Mouse (Mus musculus) left cerebral cortex, adult 11 months (tissue): ENCODE measurements around the gene Nr3c2.

Experiments used
- DNase-seq: peaks from one replicate; pipeline ENCODE4 v3.0.0; 2022; ENCODE audit warnings: low spot score

Gene Nr3c2

DNA sequence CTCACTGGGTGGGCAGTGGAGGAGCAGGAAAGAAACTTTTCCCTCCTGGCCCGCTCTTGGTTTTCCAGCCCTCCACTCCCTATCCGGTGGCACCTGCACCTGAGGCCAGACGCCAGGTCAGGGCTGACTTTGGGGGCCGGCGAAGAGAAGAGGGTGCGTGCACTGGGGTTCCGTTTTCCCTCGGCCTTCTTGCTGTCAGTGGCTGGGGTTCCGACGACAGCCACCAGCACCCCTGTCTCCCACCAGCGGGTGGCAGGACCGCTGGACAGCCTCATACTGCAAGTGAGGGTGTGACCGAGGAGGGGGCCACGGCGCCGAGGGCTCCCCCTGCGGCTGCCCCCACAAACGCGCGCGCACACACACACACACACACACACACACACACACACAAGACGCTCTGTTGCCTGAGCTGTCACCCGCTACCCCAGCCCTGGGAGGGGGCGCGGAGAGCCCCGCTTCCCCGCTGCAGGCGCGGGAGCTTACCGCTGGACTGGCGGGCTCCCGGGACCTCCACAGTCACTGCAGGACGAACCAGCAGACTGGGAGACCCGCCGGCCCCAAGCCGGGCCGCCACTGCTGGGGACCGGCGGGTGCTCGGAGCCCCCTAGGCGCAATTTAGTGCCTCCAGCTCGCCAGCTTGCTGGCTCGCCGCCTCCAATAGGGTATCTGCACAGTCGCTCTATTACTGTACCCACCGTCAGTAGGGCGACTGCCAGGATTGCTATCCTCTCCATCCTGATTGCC is at the start of gene Nr3c2:
Nr3c2 (plus strand) TSS at position 32 of the 744 bp plus-strand sequence.
- no peak for DNase-seq

DNA sequence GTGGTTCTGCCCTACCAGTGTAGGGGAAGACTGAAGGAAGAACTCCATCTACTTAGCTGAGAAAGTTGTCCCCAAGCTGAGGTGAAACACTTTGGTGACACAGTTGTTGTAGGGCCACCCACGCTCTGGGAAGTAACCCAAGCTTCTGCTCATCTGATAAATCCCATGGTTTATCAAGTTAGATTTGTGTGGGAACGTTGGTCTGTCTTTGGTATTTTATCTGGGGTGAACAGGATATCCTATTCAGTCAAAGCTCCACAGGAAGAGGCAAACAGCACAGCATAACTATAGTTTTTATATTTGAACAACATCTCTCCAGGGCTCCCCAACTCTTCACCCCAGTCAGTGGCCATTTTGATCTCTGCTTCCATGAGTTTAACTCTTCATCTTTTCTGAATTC is 40.7 kb upstream of the Nr3c2 start:
- no peak for DNase-seq

DNA sequence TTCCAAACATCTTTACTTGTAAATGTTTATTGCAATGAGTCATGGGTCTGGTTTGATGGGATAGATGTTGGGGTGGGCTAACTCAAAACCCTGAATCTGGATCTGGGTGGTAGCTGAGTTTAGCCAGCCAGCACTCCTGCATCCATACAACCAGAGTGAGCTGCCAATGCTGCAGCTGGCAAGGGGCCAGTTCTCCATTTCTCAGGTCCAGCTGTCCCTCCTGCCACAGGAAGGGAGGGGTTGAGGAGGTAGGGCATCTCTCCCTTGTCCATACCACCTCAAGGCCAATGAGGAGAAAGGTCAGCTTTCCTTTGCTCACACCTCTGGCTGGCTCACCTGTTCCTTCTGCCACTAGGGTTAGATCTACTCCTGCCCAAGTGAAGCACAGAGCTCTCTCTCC is 39.5 kb upstream of the Nr3c2 start:
- DNase-seq = no peak

DNA sequence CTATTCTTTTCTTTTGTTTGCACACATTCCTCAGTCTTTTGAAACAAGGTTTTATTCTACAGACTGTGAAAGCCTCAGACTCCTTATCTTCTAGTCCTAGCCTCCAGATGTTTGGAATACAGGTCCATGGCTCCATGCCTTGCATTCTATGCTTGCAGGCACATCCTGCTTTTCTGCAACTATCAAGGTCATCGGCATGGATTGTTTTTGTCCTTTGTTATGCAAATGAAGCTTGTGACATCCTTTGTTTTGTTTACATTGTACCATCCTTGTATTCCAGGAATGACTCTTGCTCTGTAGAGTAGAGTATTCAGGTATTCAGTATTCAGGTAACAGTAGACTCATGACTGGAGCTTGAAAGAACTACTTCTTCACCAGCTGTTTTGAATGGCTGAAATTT is 36.2 kb upstream of the Nr3c2 start:
- no peak for DNase-seq

DNA sequence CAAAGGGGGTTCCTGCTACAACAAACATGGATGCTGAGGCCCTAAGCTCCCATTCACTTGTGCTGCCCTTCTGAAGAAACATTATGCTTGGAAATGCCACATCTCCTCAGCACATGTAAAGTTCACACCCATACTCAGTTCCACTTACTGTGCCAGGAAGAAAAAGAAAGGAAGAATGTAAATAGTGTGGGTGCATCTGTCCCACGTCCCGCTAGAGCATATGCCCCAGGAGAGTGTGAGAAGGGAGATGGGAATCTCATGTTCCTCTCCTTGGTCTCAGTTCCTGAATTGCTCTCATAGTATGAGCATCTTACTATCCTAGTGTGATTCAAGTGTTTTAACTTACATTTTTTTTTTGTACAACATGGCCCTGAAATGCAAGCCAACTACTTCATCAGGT is 22.4 kb upstream of the Nr3c2 start:
- no peak for DNase-seq

DNA sequence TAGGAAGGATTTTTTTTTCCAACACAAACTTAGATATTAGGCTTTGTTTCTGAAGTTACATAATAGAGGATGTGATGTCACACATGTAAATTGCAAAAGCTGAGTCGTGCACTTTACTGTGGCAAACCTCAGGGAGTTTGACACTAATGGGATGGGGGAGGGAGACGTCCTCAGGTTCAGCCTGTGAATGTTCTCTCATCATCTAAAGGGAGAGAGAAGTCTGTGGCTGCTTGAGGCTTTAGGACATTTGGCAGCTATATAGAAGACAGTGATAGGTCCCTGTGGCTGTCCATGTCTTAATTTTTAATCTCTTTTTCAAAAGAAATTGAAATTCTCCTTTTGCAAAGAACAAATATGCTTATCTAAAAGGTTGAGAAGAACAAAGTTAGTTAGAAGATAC is 2.2 kb upstream of the Nr3c2 start:
- DNase-seq = no peak

DNA sequence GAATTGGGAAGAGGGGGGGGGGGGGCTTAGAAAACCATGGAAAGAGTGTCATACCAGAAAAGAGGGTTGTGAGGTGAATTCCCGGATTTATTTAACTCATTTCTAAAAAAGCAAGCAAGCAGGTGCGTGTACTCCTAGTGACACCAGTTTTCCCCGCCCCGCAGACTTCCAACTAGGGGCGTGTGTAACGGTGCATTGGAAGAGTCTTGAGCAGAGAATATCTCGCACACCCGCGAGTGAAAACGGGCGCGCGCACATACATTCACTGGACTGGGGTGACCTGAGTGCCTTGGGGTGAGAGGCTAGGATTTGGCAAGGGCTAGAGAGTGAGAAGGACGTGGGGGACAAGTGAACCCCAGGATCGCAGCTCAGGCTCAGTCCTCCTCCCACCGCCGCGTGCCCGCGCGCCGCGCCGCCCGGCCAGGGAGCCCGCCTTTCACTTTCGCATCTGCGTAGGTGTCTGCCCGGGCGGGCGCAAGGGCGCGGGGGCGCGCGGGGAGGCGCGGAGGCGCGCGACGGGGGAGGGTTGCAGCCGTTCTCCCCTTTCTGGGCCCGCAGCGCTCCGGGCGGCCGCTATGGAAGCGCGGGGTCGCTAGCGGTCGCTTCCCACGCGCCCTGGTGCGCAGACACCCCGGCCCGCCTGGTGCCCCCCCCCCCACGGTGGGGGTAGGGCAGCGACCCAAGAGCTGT is 376 bp upstream of the Nr3c2 start:
- DNase-seq = no peak

DNA sequence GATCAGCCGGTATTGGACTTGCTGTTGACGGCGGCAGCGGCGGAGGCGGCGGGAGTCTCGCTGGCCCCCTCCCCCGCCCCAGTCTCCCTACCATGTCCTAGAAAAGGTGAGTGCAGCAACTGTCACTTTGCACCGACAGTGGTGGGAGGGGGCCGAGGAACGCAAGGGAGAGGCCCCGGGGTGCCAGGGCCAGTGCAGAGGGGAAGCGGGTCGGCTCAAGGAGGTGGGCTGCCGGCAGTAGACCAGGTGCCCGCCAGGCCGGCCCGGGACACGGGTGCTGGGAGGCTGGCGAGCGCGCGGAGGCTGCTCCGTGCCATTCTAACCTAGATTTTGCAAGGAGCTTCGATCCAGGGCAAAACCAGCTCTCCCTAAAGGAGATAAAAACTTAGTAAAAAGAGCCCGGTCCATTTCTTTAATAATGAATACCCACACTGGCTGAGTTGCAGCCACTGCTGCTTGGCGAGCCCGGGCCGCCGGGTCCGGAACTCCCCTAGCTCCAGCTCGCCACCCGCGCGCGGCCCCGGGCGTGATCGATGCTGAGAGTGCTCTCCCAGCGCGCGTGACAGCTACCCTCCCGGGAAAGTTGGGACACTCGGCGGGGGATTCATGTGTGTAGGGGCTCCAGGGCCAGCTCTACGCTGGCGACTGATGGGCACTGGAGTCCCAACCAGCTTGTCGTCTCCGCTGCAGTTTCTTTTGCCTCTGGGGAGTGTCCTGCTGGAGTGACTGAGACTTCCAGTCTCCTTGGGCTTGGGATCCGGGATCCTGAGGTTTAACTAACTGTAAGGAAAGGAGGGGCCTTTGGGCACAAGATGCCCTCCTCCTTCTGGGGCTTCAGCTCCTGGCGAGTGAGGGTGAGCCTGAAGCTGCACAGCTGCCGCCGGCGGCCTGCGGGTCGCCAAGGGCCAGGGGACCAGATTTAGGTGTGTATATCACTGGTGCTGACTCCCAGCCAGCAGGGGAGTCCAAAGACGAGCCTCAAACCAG is 1.2 kb downstream of the Nr3c2 start:
- DNase-seq = no peak

DNA sequence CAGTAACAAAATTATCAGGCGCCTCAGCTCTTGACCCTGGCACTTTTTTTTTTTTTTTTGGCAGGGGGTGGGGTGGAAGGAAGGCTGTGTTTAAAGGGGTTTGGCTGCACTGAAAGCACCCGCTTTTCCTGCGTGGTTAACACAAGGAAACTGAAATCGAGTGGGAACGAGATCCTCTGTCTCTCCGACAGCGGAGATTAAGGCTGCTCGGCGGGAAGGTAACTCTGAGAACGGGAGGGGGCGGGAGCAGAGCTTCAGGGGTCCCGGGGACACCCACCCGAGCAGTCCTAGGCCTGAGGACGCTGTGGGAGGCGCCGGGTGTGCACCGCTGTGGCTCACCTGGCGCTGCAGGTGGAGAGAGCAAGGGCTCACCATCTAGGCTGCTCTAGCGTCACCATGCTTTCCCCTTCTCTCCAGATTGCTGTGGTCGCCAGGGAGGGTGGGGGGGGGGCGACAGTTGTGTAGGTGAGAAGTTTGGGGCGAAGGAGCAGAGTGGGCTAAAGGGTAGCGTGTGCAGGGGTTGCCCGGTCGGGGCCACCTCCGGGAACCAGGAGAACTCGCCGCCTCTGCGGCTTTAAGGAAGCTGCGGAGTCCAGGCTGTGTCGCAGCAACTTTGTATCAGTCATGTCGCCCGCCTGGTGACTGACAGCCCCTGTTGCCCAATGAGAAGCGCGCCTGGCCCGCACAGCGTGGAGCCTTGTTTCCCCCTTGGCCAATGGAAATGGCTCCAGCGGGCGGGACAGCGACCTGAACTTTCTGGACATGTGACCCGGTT is 2.4 kb downstream of the Nr3c2 start:
- peak; percentile 95 for DNase-seq

DNA sequence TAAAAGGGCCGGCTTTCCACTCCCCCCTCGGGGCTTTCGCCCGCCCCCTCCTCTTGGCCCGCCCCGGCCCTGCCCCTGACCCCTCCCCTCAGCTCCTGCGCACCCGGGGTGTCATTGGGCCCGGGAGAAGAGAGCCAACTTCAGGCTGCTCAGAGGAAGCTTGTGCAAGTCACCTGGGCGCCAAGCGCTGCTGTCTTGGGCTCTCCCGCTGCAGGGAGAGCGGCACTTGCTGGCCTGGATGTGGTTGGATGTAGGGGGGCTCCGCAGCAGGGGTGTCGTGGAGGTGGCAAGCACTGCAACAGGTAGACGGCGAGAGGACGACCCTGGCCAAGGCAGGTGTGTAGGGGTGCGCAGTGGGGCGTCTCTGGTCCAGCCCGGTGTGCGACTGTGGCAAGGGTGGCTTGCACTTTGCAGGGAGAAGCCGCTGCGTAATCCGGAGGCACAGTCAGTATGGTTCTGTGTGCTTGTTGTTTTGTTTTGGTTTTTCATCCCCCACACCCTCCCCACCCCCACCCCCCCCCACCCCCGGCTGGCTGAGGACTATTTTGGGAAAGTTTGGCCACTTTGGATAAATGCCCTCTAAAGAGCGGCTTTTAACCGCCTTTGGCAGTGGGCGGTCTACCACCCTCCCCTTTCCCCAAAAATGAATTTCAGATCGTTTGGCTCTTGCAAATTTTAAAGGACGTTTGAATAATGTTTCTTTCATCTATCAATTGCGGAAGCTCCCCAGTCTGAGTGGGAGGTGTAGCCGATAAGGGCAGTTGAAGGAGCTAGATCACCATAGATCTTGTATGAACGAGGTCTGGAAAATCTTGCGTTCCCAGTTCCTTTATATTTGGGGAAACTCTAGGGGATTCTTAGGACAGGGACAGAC is 3.2 kb downstream of the Nr3c2 start:
- no peak for DNase-seq

DNA sequence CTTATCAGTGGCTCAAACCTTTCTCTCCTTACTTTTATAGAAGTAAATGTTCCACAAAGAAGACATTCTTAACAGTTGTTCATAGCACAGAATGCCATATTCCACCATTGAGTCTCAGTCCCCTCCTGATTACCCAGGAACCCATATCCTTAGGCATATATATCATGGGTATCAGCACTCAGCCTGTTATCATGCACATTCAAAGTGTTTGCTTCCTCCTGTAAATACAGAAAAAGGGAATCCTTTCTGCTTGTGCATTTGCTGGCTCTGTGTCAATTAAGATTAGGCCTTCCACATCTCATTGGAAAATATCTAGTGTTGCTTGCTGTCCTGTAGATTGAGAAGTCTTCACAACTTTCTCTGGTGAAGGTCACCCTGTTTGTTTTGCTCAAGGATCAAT is 12.0 kb downstream of the Nr3c2 start:
- no peak for DNase-seq

DNA sequence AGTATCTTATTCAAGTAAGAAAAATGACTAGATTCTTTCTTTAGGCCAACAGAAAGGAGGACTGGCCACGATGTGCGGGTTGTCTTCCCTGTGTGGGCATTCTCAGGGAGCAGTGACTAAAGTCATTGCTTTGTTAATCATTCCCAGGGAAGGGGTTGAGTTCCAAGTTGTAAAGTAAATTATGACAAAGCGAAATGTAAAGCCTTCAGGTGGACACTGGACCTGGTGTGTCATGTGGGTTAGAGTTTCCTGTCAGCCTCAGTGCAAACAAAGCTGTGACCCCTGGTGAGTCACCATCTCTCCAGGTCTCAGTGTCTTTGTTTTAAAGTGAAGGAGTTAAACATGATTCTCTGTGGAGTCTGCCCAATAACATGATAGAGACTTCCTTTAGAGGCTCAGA is 13.4 kb downstream of the Nr3c2 start:
- no peak for DNase-seq

DNA sequence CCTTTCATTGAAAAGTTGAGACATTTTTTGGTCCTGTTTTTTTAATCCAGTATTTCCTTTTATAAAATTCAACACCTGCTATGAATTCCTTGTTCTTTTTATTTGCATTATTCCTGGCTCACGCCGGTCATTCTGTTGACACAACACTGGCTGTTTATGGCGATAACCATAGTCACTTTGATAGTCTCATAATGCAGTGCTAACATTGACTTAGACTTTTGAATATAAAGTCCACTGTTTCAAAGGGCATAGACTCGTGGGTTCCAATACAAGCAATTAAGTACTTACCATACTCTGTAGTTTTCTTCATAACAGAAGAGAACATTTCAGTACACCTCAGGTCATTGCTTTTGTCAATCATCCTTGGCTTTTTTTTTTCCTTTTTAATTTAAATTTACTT is 14.0 kb downstream of the Nr3c2 start:
- DNase-seq = no peak

DNA sequence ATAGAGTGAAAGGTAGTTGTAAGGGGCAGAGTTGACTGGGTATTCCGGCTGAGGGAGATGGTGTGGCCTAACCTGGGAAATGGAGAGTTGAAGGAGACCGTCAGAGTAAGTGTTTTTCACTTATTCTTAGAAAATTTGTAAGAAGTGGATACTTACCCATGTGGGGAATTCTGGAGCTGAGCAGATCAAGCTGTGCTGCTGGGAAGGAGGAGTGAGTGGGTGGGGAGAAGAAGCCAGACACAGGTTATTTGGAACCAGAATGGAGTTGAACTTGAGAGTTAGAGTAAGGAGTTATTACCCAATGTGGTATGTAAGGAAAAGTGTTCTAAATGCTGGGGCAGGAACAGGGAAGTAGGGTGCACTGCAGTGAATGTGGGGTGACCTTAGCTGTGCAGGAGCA is 16.0 kb downstream of the Nr3c2 start:
- no peak for DNase-seq

DNA sequence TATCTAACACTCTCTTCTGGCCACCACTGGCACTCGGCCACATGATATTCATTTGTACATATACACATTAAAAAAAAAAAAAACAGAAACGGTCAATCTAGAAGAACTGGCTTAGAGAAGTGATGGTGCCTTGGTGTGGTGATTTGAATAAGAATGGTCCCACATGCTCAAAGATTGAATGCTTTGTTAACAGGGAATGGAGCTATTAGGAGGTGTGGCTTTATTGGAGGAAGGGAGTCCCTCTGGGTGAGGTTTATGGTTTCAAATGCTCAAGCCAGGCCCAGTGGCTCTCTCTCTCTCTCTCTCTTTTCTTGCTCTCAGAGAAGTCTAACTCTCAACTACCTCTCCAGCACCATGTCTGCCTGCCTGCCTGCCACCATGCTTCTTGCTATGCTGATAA is 20.3 kb downstream of the Nr3c2 start:
- no peak for DNase-seq

DNA sequence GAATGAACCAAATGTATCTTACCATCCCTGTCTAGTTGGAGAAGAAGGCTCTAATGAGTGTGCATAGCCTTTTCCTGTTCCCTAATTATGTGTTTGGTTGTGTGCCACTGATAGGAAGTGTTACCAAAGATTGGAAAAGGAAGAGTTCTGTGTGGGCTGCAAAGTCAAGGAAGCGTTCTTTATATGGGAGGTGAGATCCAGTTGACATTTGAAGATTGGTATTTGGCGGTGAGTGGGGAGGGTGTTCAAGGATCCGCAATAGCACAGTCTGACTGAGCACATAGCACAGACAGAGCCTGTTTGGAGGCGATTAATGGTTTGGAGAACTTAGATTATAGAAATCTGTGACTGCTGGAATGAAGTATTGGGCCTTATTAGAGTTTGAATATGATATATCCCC is 24.9 kb downstream of the Nr3c2 start:
- no peak for DNase-seq

DNA sequence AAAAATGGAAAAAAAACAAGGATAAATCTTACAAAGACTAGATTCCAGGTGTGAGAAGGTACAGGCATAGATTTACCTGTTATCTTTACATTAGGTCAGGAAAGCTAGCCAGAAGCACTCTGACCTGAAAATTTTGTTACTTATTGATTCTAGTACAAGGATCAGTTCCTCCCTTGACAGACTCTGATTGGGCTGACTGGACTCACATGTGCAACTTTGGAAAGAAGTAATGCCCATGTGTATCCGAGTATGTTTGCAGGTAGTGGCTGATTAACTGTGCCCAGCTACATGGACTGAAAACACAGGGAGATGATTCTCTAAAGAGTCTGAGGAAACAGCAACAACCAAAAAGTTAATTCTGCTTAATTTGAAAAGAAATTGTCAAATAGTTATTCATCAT is 29.1 kb downstream of the Nr3c2 start:
- no peak for DNase-seq

DNA sequence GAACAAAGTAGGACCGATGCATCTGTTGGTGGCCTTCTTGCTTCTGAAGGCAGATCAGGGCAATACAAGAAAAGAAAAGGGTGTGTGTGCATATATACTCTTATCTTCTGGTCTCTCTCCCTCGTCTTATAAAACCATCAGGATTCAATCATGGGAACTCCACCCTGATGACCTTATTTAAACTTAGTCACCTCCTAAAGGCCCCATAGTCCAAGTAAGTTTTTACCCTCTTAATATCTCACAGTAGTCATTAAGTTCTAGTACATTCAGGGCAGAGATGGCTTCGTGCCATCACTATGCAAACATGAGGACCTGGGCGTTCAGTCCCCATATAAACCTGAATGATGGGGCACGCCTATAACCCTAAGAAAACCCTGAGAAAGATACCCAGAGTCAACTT is 29.6 kb downstream of the Nr3c2 start:
- no peak for DNase-seq

DNA sequence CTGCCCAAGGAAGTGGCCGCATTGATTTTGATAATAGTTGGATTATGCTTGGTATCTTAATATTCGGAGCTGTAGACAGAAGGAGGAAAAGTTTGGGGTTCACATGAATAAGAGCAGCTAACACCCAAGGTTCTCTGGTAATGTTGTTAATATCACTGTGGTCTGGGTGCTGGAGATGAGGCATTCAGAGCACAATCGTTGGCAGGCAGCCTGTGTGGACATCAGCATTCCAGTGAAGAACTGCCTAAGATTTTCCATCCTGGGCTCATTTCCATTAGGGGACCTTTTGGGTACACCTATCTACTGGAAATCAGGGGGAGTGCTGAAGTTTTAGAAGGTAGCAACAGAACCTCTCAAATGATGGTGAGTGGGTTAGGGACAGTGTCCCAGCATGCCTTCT is 65.8 kb downstream of the Nr3c2 start:
- no peak for DNase-seq

DNA sequence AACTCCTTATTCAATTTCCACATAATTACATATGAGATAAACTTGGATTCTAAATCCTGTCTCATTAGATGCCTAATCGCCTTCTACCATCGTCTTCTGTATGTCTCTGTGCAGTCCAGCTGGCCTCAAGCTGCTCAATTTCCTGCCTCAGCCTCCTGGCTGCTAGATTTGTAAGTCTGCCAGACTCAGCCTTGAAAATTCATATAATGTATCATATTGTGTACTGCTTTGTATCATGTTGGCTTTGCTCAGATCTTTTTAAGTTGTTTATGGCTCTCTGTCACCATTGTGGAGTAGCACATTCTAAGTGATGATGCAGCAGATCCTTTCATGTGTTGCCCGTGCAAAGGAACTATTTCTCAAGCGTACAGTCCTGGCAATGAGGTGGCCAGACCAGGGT is 71.9 kb downstream of the Nr3c2 start:
- no peak for DNase-seq
